Mouse (Mus musculus): Measurements from ENCODE around the gene Larp4b.

Gene Larp4b

DNA sequence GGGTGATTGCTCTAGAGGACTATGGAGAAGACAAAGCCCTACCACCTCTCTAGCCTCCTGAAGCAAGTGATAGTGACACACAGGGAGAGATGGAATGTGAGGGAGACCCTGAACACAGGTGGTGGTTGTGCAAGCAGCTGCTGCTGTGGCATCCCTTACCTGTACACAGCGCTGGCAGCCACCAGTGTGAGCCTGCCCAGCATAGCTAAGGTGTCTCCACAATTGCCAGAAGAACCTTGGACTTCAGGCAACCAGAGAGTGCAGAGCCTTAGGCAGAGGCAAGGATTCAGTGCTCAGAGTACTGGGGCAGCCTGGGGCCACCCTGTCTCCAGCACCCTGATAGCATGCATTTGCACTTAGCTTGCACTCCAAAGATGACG lies 105.8 kb downstream of the Larp4b start:
- Histone ChIP-seq H3K27me3 (ENCODE audit: control insufficient read depth, insufficient read depth, low read length, poor library complexity, severe bottlenecking) (no peaks in the 10 kb centered on the region; the same call in 1 of the 2 replicates), H3K36me3 (ENCODE audit: control insufficient read depth, insufficient read depth, low read length, poor library complexity, severe bottlenecking) (no peaks in the 10 kb centered on the region)
- DNase-seq (ENCODE audit: low read depth, low spot score) = no peak

DNA sequence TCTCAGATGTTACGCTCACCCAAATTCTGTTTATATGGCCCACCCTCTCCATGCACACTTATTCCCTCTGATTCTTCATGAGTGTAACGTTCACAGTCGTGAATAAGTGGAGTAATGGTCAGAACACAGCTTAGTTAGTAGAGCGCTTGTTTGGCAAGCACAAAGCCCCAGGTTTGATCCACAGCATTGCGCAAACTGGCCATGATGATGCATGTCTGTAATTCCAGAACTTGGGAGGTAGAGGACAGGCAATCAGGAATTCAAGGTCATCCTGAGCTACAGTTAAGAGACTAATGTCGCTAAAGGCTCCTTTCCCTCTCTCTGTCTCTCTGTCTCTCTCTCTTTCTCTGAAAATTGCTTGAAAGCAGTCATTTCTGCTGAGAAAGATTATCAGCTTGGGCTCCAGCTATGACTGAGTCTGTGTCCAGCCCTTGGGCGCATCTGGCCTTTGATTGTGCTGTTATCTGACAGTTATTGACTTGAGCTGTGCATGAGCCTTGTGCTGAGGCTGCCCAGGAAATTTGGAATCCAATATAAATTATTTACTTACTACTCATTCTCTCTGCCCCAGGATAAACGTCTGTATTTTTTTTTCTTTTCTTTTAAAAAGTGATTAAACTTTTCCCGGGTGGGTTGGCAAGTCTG lies 129.2 kb downstream of the Larp4b start:
- no peaks in the 10 kb centered on the region for H3K27me3 ChIP-seq (ENCODE audit: control insufficient read depth, insufficient read depth, low read length, poor library complexity, severe bottlenecking)
- H3K36me3 ChIP-seq (ENCODE audit: control insufficient read depth, insufficient read depth, low read length, poor library complexity, severe bottlenecking) = no peaks in the 10 kb centered on the region
- DNase-seq (ENCODE audit: low read depth, low spot score) = no peak
